Mouse (Mus musculus): Measurements from ENCODE around the gene Utf1. TPM values are rescaled to one million over a fixed set of nuclear protein-coding genes. Genes with fewer than 3 reads are reported as not detected.

The Utf1 gene
- total RNA-seq, 2 experiments from 2014 or later, result not detected

GRCm38 (mm10) chr7:139970216-139970919 is 26.8 kb downstream of the Utf1 start:
- intact Hi-C loops (cut with DNase I), result loop anchor here (5.0 kb wide), 1 partner anchor 172 kb away; no protein-coding TSS in a partner anchor
- DNase-seq, result no peak

- DNase-seq, result no peak
- intact Hi-C loops (cut with DNase I), result loop anchor here (5.0 kb wide), 1 partner anchor 171 kb away; no protein-coding TSS in a partner anchor
These were observed 27.4 kb downstream of the Utf1 start for GRCm38 (mm10) chr7:139970979-139971378.

DNA sequence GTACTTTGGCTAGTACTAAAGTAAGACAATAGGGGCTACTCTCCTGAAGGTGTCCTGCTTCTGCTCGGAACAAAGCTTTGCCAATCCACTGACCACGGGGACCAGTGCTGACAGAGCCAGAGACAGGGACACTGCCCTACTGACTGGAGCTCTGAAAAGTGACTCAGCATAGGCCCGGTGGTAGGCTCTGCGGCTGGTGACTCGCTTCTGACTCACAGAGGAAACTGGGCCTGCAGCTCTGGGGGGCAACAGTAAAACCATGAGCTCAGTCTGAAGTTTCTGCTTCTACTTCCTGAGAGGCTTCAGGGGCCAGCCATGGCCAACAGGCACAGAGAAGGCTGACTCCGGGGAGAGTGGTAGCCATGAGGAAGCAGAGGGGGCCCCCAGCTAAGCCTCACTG is 27.8 kb downstream of the Utf1 start:
- intact Hi-C loops (cut with DNase I), result loop anchor here (5.0 kb wide), 1 partner anchor 171 kb away; no protein-coding TSS in a partner anchor
- DNase-seq, result peak in 1 of 2 experiments; percentile 9

DNA sequence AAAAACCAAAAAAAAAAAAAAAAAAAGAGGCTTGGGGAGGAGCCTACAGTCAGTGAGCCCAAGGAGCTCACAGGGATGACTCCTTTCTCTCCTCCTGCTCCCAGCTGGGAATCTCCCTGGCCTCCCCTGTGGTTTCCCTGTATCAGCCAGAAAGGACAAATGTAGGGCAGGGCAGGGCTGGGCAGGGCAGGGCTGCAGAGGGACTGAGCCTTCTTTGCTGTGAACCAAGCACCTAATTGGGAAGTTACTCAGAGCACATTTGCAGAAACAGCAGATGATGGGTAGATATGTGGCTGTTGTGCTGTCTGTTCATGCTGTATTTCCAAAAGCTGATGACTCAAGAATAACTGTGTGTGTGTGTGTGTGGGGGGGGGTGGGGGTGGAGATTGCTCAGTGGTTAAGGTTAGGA is 29.3 kb downstream of the Utf1 start:
- intact Hi-C loops (cut with DNase I), result loop anchor here (5.0 kb wide), 1 partner anchor 169 kb away; no protein-coding TSS in a partner anchor
- DNase-seq, result no peak

GRCm38 (mm10) chr7:139974307-139974706 is 30.7 kb downstream of the Utf1 start:
- no peak for DNase-seq
- intact Hi-C loops (cut with DNase I), result loop anchor here (5.0 kb wide), 1 partner anchor 168 kb away; no protein-coding TSS in a partner anchor

DNA sequence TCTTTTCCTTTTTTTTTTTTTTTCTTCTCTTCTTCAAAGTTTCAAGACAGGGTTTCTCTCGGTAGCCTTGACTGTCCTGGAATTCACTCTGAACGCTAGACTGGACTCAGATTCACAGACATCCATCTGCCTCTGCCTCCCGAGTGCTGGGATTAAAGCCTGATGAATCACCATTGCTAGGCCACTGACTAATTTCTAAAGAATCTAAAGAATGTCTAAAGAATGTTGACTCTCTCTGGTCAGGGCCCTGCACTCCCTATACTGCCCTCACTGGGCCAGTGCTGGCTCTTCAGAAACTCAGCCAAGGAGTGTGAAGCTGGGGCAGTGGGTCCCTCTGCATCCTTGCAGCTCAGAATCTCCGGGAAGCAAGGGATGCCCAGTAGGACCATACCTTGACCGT is 31.9 kb downstream of the Utf1 start:
- no peak for DNase-seq
- intact Hi-C loops (cut with DNase I), result no loop called here

- intact Hi-C loops (cut with DNase I), result no loop called here
- DNase-seq, result peak; percentile 72 to 80
These were observed 34.8 kb downstream of the Utf1 start, which contains the start of gene 6430531B16Rik for GRCm38 (mm10) chr7:139978278-139978892. Gene 6430531B16Rik (minus strand): TSS chr7:139978755.

DNA sequence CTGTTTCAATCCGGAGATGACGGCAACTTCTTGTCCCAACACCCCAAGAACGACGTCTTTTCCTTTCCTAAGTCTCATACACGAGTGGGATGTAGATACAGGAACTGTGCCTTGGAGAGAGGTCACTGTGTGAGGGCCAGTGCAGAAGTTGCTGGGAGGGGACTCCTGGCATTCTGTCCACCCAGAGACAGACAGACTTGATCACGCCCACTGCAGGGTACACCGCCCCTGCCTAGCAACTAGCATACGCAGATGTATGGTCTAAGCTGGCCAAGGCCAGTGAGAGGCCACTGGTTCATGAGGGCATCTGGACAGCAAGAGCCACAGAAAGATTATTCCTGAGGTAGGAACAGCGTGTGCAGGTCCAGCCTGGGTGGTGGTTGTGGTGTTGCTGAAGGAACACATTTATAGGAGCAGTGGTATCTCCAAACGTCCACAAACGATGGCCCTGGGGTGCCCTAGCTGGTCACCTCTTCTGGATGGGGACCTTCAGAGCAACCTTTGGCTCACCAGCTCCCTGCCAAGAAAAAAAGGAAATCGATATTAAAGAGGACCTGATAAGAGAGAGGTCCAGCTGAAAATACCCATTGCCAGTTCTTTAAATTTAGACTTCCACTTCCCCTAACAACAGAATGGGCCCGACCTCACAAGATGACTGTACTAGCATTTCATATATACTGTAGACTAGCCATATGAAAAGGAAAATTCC is 35.6 kb downstream of the Utf1 start:
- no peak for DNase-seq
- intact Hi-C loops (cut with DNase I), result no loop called here

DNA sequence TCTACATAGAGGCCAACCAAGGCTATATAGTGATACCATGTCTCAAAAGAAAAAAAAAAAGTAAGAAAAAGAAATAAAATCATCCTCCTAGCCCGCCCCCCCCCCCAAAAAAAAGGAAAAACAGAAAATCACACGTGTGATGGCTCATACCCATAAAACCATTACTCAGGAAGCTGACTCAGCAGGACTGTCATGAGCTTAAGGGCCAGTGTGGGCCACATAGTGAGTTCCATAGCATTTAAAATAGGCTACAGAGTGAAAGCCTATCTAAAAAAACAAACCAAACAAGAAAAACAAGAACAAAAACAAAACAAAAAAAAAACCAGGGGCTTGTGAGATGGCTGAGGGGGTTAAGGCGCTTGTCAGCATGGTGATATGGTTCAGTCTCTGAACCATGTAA is 37.2 kb downstream of the Utf1 start:
- intact Hi-C loops (cut with DNase I), result no loop called here
- DNase-seq, result no peak

DNA sequence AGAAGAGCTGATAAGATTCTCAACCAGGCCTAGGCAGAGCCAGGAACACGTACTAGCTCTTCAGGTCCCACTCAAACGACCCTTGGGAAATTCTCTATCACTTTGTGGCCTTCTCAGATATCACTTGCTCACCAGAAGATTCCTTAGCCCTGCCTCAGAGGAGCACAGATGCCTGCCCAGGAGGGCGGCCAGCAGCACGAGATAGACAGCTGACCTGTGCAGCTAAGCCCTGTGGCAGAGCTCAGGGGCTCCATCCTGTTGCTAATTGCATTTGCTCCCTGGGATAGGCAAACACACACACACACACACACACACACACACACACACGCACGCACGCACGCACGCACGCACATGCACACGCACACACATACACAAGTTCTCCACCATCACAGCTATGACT is 38.5 kb downstream of the Utf1 start:
- no peak for DNase-seq
- intact Hi-C loops (cut with DNase I), result no loop called here

DNA sequence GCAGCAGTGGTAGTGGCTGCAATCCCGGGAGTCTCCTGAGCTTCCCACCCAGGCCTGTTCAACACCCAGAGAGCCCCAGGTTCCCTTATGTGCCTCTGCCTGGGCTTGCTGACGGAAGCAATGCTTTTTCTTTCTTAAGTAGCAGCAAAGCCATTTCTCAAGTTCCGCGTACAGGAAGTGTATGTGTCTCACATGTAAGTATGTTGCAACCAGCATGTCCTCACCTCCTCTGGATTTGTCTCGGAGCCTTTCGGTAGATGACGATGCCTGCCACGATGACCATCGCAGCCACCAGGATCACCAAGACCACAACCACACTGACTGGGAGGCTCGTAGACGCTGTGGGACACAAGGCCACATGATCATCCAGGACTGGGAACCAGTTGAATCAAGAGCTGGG is 40.9 kb downstream of the Utf1 start:
- intact Hi-C loops (cut with DNase I), result no loop called here
- DNase-seq, result no peak

DNA sequence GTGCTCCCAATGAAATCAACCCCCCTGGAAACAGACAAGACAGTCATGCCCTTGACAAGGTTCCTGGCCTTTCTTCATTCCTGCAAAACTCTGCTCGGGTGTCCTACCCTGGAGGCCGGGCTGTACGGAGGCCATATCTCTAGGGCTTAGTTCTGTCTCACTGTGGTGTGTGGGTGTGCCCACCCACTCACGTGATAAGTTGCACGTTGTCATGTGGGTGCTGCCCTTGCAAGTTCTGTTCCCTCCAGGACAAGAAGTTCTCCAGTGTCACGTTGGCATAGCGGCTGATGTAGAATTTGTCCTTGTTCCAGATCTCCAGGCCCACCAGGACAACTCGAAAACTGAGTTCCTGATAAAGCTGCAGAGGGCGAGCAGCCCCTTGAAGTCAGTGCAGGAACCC is 44.7 kb downstream of the Utf1 start:
- DNase-seq, result no peak
- intact Hi-C loops (cut with DNase I), result no loop called here

- DNase-seq, result no peak
- intact Hi-C loops (cut with DNase I), result no loop called here
These were observed 47.3 kb downstream of the Utf1 start for GRCm38 (mm10) chr7:139990864-139991394.

- no peak for DNase-seq
- intact Hi-C loops (cut with DNase I), result no loop called here
These were observed 48.8 kb downstream of the Utf1 start, which contains the start of gene Adam8 for GRCm38 (mm10) chr7:139992406-139992805. Gene Adam8 (minus strand): TSS chr7:139992562.

- DNase-seq, result no peak
- intact Hi-C loops (cut with DNase I), result no loop called here
These were observed 49.9 kb downstream of the Utf1 start for GRCm38 (mm10) chr7:139993532-139993931.

GRCm38 (mm10) chr7:139994202-139994601 is 50.6 kb downstream of the Utf1 start:
- intact Hi-C loops (cut with DNase I), result loop anchor here (1.0 to 2.0 kb wide), 2 partner anchors 25 to 89 kb away; no protein-coding TSS in a partner anchor
- DNase-seq, result no peak

DNA sequence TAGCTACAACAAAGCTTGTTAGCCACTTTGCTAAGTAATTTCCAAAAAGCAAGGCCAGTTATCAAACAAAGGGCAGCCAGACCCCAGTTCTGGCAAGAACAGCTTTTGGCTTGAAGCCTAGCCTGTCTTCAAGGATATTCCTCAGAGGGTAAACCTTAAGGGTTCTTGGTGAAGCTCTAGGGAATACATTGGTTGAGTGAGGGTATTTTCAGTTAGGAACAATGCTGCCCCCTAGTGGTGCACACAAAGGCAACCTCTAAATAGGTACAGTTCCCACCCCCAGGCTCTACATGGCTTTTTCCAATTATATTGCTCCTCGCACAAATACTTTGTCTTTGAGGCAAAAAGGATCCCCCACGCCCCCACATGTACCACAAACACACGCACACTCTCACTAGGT is 51.1 kb downstream of the Utf1 start:
- intact Hi-C loops (cut with DNase I), result loop anchor here (1.0 to 2.0 kb wide), 2 partner anchors 25 to 90 kb away; no protein-coding TSS in a partner anchor

More for the DNA sequence above, 51.1 kb downstream of the Utf1 start:
- DNase-seq, result peak; percentile 59 to 71
